Mouse (Mus musculus) v-Abl transformed pro-B cells (cell line): ENCODE measurements around the gene Ryr1.
"Not testable (repeated sequence)": the region's sequence is repeated elsewhere in the genome, so short reads cannot be mapped to it uniquely, and the experiment has no call there.

Experiments used
- in situ Hi-C, 2 experiments: fragments of 400-800 bp; cut with MboI; formaldehyde crosslinking; loops; one replicate each; pipeline ENCODE4 v1.15.1; 2025; ENCODE audit not compliant: unreplicated experiment in 2 of 2

The Ryr1 gene

DNA sequence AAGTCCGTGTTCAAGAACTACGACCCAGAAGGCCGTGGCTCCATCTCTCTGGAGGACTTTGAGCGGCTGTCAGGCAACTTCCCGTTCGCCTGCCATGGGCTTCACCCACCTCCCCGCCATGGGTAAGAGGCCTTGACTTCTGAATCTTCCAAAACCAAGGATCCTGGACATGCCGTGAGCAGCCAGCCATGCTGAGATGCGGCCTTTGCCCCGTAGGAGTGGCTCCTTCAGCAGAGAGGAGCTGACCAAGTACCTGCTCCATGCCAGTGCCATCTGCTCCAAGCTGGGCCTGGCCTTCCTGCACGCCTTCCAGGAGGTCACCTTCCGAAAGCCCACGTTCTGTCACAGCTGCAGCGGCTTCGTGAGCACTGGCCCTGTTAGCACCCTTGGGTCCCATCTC lies 23.8 kb upstream of the Ryr1 start:
- in situ Hi-C loops = no loop called here

DNA sequence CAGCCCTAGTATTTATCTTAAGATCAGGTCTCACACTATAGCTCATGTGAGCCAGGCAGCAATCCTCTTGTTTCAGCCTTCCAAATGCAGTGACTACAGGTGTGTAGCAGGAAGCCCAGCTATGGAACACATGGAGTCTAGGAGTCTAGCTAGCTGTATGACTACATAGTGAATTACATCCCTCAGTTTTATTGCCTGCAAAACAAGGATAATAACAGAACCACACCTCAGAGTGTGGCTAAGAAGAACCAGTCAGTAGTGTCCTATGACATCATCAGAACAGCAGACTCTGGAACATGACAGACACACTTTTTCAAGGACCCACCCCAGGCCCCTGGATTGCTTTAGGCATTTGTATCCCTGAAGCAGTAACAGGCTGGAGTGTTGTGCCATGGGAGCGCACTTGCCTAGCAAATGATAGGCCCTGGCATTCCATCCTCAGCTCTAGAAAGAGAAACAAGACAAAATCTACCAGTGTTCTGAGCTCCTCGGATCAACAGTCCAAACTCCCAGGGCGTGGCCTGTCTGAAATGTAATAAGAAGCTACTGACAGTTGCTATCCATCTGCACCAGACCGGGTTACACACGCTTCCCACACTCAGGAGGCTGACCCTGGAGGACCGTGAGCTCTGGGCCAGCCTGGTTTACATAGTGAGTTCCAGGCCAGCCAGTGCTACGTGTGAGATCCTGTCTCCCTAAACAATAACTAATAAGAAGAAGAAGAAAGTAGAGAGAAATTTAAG lies 21.8 kb upstream of the Ryr1 start:
- in situ Hi-C loops = no loop called here

DNA sequence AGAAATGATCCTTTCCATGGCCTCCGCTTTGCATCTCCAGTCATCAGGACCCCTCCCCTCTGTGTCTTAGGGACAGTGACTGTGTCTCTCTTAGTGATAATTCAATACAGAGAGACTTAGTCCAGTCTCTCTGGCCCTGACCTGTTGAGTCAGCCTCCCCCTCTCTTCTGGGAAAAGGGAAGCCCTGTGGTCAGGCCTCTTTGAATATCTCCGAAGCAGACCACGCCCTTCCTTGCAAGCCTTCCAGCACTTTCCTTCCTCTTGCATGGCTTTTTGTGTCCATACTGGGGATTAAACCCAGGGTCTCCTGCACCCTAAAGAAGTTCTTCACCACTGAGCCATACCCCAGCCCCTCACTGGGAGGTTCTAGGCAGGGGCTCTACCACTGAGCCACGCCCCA lies 19.0 kb upstream of the Ryr1 start:
- in situ Hi-C loops = no loop called here

DNA sequence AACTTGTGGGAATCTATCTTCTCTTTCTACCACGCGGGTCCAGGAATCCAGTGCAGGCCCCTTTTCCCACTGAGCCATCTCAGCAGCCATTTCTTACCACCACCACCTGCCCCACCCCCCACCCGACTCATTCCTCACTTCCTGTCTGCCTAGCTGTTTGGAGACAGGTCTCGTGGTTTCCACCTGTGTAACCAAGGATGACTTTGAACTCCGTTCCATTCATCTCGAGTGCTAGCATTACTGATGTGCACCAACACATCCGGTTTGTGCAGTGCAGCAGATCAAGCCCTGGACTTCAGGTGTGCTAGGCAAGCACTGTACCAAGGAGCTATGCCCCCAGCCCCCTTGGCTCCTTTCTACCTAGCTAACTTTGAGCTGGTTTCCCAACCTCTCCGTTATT lies 16.4 kb upstream of the Ryr1 start:
- in situ Hi-C loops = no loop called here

DNA sequence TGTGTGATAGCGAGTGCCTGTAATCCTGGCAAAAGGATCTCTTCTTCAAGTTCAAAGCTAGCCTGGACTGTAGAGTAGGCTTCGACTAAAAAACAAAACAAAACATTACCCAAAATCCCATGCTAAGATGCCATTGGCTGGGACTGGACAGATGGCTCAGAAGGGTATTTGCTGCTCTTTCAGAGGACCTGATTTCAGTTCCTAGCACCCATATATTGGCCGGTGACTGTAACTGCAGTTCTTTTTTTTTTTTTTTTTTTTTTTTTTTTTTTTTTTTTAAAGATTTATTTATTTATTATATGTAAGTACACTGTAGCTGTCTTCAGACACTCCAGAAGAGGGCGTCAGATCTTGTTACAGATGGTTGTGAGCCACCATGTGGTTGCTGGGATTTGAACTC lies 14.3 kb upstream of the Ryr1 start:
- in situ Hi-C loops = not testable (repeated sequence)

DNA sequence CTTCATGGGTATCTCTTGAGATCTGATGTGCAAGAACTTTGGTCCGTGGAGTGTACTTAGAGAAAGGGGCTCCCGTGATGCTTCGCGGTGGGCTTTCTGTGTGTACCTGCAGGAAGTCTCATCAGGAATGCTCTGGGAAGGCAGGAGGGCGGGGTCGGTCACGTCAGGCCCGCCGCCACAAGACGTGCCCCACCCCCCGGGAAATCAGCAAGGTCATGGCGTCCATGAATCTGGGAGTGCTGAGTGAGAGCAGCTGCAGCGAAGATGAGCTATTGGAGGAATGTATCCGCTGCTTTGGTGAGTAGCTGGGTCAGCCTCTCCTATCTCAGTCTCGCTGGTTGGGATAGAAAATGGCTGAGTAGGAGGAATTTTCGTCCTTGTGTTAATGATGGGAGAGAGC lies 12.4 kb upstream of the Ryr1 start:
- in situ Hi-C loops = no loop called here

DNA sequence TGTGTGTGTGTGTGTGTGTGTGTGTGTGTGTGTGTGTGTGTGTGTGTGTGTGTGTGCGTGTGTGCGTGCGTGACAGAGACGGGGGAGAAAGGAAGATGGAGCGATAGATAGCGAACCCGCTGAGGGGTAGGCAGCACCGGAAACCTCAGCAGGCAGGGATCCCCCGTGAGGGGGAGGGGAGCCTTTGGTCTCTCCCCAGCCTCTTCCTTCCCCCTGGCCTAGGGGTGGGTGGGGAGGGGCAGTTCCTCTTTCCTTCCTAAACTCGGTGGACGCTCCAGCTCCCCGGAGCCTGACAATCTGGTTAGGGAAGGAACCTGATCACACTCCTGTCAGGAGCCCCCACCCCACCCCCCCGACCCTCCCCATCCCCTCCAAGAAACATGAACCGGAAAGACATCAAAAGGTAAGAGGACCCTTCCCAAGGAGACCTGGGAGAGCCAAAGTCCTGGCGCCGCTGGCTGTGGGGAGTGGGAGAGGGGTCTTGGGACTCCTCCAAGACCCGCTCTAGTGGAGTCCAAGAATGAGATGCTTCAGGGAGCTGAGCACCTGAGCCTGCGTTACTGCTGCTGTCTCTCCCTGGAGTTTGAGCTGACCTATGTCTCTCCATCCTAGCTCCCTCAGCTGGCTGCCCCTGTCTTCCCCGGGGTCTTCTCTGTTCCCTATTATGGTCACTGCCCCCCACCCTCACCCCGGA lies 9.9 kb upstream of the Ryr1 start, which contains the start of gene Rasgrp4:
Gene Rasgrp4 (plus strand): TSS at position 159 of the 694 bp plus-strand sequence.
- in situ Hi-C loops = no loop called here

DNA sequence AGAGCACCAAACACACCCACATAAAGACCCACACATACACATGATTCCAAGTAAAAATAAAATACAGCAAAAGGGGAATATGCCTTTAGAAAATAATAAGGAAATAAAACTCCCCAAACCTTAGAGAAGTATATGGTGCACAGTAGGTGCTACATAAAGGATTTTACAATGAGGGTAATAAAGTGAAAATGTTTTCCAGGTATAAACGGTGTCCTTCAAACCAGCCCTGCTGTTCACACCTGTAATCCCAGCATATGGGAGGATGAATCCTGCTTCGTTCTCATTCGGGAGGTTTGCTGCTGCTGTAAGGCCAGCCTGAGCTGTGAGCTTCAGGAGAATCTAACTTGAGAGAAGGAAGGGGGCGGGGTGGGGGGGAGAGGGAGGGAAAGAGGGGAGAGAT lies 9.3 kb upstream of the Ryr1 start:
- in situ Hi-C loops = no loop called here

DNA sequence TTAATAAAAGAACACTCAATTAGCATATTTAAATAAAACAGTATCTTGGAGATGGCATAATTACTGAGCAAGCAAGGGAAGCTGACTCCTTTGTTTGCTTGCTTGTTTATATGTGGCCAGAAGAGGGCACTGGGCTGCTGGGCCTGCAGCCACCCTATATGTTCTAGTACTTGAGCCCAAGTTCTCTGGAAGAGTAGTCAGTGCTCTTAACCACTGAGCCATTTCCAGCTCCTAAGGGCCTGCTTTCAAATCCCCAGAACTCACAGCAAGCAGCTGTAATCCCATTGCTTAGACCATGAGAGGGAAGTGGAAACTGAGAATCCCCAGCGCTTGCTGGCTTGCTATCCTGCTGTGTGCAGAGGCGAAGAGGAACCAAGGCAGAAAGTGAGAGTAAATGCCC lies 3.7 kb upstream of the Ryr1 start:
- in situ Hi-C loops = loop anchor here (5.0 kb wide), 6 partner anchors 49 to 399 kb away; partner anchors contain the start of genes 2200002D01Rik (in 1 of the 2), Dpf1 (in 1 of the 2) and Ppp1r14a (in 1 of the 2)

DNA sequence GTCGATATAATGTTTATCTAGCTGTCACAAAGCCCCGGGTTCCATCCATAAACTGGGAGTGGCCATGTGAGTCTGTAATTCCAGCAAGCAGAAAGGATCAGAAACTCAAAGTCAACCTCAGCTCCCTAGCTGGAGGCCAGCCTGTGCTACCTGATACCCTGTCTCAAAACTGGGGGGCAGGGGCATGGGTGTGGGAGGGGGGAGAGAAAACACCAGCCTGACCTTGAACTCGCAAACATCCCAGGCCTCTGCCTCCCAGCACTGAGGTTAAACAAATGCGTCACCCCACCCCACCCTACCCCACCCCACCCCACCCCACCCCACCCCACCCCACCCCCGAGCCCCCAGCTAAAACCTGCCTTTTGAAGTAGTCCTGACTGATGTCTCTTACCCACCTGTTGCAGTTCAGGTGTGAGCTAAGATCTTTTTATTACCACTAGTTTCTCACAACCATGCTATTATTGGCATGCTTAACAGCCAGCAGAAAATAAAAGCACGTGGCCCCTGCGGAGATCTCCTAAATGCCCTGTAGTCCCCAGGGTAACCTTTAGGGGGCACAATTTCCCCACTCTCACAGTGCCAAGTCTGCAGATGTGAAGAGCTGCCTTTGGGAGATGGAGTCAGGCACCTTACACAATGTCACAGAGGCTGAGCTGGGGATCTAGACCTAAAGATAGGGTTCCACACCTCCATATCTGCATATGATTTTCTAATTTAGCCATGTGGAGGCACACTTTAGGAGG lies 1.4 kb upstream of the Ryr1 start:
- in situ Hi-C loops = loop anchor here (5.0 kb wide), 6 partner anchors 51 to 401 kb away; partner anchors contain the start of genes 2200002D01Rik (in 1 of the 2), Dpf1 (in 1 of the 2) and Ppp1r14a (in 1 of the 2)

DNA sequence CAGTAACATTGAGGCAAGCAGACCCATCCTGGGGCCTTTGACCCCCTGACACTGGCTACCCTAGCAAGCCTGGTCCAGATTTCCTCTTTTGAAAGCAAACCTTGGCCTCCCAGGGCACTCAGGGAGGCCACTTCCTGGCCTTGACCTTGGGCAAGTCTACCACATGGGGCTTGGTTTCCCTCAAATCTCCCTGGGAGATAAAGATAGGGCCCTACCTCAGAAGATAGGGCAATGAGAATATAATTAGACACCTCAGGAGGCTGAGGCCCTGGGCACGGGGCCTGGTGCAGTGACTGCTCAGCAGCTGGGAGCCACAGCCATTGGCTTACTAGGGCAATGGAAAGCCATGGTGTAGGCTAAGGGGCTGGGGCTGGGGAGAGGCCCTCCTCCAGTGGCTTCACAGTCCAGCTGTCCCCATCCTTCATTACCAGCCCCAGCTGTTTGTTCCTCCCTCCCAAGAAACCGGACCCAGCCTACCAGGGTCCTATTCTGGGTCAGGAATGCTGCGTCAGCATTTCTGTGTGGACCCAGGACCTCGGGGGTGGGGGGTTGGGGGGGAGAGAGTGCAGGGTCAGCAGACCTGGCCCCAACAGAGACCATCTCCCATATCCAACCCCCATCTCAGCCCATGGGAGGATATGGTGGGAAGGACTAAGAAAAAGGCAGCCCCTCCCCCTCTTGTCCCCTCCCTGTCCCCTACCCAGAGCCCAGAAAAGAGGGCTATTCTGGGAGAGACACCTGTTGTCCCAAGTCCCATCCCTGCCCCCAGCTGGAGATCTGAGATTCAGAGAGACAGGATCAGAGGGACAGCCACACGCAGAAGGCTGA lies 1.2 kb downstream of the Ryr1 start:
- in situ Hi-C loops = no loop called here

DNA sequence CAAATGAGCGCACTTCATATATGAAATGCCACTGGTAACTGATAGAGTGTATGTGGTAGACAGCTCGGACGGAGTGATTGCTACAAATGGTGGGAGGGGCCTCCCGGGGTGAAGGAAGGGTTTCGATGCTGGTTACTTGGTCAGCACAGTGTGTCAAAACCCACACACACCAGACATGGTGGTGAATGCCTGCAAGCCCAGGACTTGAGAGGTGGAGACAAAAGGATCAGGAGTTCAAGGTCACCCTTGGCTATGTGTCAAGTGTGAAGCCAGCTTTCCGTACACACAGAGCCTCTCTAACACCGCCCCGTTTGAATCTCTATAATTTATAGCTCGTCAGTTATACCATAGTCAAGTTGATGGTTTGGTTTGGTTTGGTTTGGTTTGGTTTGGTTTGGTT lies 2.2 kb downstream of the Ryr1 start:
- in situ Hi-C loops = no loop called here

DNA sequence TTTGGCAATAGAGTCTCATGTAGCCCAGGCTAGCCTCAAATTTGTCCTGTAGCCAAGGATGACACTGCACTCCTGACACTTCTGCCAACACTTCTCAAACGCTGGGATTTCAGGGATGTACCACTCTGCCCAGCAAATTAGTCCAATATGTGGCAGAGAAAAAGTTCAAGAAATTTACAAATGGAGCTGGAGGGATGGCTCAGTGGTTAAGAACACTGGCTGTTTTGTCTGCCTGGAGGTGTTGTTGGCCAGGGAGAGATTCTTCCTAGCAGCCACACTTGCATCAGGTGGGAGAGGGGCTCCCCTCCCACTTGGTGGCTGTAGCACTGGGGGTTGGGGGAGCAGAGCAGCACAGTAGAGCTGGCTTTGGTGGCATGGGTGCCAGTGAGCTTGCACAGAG lies 5.5 kb downstream of the Ryr1 start:
- in situ Hi-C loops = loop anchor here in 1 of 2 experiments (10.0 kb wide), 1 partner anchor 405 kb away; no protein-coding TSS in a partner anchor

DNA sequence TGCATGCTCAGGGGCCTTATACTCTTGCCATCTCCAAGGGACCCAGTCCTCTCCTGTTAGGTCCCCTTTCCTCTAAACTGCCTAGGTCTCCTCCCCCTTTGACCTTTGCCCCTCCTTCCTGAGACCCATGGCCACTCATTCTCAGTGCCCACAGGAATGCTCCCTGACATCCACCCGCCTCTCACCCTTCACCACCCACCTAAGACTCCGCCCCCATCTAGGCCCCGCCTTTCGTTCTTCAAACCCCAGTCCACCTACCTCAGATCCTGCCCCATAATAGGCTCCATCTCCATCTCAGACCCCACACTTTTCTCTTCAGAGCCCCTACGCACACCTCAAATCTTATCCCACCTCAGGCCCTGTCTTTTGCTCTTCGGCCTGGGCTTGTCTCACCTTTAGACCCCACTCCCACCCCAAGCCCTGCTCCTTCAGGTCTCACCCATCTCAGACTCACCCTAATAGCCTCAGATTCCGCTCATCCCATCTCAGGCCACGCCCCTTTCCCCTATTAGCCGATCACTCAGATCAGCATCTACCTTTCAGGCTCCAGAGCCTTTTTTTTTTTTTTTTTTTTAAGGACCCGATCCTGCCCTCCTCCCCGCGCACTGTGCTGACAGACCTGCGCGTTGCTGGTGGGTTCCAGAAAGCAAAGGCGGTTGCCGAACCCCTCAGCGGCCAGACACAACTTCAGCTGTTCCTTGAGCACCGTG lies 6.7 kb downstream of the Ryr1 start:
- in situ Hi-C loops = loop anchor here in 1 of 2 experiments (10.0 kb wide), 1 partner anchor 407 kb away; no protein-coding TSS in a partner anchor

DNA sequence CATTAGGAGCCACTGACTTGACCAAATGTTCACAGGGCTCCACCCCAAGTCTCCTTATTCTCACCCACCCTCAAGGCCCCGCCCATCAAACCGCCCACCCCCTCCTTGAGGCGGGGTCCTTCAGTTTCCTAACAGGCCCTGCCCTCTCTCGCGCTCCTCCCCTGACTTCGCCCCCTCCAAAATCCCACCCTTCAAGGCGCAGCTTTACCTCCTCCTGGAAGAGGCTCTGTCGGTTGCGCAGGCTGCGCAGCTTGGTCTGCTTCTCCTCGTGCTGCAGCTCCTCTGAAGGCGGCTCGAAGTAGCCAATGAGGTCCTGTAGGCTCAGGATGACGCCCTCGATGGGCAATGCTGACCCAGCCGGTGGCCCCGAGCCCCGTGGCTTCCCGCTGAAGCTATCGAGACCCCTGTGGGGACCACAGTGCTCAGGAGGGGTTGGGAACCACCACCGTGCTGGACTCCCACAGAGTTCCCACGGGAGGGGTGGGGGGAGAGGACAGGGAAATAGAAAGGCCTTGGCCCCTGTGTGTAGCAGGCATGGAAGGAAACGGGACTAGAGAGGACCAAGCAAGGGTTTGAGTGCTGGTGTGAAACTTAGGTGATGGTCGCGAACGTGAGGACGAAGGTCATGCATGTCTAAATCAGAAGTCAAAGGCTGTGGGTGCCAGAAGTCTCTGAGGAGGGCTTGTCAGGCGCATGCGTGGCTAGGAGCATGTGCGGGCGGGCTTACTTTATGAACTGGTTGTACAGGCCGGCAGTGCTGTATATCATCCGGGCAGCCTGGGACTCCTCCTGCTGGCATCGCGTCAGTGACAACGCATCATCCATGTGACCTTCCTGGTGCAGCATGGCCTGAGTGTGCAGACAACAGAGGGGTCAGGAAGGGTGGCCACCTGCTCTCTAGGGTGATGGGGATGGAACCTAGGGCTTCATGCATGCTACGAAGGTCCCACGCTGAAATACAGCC lies 15.7 kb downstream of the Ryr1 start:
- in situ Hi-C loops = no loop called here

DNA sequence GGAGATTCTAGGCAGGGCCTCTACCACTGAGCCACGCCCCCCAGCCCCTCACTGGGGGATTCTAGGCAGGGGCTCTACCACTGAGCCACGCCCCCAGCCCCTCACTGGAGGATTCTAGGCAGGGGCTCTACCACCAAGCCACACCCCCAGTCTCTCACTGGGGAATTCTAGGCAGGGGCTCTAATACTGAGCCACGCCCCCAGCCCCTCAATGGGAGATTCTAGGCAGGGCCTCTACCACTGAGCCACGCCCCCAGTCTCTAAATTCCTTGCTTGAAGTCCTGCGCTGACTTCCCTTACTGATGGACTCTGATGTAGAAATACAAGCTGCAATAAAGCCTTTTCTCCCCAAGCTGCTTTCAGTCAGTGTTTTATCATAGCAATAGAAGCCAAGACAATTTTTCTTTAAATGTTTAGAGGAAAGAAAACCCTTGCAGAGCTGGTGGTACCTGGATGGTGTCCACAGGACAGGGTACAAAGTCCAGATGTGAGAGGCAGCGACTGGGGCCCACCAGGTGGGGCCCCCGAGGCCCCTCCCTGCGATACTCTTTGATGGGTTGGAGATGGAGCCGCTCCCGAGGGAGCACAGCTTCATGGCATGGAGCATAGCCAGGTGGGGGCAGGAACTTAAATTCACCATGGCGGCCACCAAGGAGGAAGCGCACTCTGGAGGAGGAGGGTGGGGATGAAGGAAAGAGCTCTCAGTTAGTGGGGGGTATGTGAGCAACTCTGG lies 23.5 kb downstream of the Ryr1 start:
- in situ Hi-C loops = no loop called here

DNA sequence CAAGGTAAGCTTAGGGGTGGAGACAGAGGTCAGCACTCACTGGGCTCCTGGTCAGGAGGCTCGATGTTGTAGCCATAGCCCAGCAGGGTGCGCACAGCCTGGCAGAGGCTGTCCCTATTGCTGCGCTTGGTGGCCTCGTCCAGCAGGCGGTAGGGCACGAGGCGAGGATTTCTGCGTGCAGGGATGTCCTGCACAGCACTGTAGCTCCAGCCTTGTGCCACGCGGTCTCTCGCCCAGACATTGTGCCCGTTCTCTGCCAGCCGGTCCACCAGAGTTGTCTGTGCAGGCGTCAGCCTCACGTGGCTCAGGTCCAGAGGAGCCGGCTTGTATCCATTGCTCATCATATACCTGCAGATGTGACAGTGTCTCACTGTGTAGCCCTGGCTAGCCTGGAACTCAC lies 27.8 kb downstream of the Ryr1 start:
- in situ Hi-C loops = no loop called here

DNA sequence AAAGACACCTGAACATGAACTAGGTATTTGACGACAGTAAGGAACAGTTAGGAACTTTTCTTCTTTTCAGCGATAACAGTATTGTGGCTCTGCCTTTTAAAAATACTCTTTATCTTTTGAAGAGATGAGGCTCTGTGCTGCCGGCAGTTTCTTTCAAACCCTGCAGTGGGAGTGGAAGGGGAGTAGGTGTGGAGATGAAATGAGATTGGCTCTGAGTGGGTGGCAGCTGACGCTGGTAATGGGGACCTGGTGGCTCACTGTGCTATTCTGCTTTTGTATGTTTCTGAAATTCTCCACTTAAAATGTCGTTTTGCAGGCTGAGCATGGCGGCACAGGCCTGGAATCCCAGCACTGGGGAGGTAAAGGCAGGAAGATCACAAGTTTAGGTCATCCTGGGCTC lies 36.2 kb downstream of the Ryr1 start:
- in situ Hi-C loops = no loop called here
